Mouse (Mus musculus): ENCODE data around the gene Ugt1a5.

GRCm38 (mm10) chr1:88217144-88217543 lies 51.3 kb downstream of the Ugt1a5 start:
- TF ChIP-seq EP300 (IDR thresholded peaks at IDR 0.05; ENCODE audit: low read depth) = no peak
- TF ChIP-seq CTCF (IDR thresholded peaks at IDR 0.05; ENCODE audit: low read depth) = no peak

Measured in liver, embryonic 14.5 days (tissue).